Mouse (Mus musculus) lung, adult 2 months (tissue): Measurements from ENCODE around the gene Zfp12.

Source experiments
- CTCF ChIP-seq: fragments of 200-500 bp; IDR thresholded peaks from 2 replicates; pipeline ENCODE4 v1.5.1; 2011; ENCODE audit warnings: mild to moderate bottlenecking, low read length, control low read depth; ENCODE audit not compliant: insufficient read depth
- POLR2A ChIP-seq: fragments of 200-500 bp; IDR thresholded peaks from 2 replicates; pipeline ENCODE4 v1.6.1; 2011; ENCODE audit warnings: low read depth, mild to moderate bottlenecking, control low read depth, low read length, borderline replicate concordance; ENCODE audit errors: extremely low read depth

GRCm38 (mm10) chr5:143264689-143265088, 29.7 kb downstream of the Zfp12 start:
- no peak for TF ChIP-seq CTCF
- no peak for TF ChIP-seq POLR2A
